Mouse (Mus musculus) left cerebral cortex, postnatal 25 days (tissue): ENCODE measurements around the gene Zfp800. TPM values are rescaled to one million over a fixed set of nuclear protein-coding genes. Genes with fewer than 3 reads are reported as not detected.
A peak's percentile ranks its signal among the peaks of the same experiment; 100 is the strongest.

Experiments
- DNase-seq, 2 experiments: peaks; one replicate each; pipeline ENCODE4 v3.0.0; 2022; ENCODE audit warnings: low spot score in 2 of 2, mixed read lengths in 1 of 2
- intact Hi-C: fragments of 180-260 bp; cut with DNase I; formaldehyde crosslinking; loops from one replicate; pipeline ENCODE4 v1.15.1; 2025
- total RNA-seq, 2 experiments: library from RNA; stranded (reverse); gene quantifications; 2 replicates each; pipeline ENCODE4 v1.2.3; 2021

The Zfp800 gene
- 10 to 100 TPM; 21.0 to 22.6 TPM for total RNA-seq

DNA sequence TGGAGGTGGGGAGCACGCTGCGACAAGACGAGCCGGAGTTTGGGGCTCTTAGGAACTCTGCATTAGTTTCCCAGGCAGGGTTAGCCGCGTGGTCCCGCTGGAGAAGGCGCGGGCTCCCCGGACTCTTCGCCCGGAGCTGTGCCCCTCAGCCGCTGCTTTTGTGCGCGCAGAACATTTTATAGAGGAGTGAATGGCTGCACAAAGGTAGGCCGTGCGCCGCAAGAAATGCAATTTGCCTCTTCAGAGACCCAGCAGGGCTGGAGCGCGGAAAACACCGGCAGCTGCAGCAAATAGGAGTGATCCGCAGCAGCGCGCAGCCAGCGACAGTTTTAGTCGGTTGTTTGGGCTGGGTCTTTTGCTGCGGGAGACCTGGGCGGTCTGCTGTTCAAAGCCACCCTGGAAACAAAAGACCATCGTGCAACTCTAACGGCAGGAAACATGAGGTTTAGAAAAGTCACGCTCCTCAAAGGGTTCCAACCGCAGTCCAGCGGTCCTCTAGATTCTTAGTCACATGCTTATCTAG, at the start of gene Zfp800:
Gene Zfp800, minus strand, starts transcription at position 325 of the 523 bp plus-strand sequence.
- DNase-seq: no peak

DNA sequence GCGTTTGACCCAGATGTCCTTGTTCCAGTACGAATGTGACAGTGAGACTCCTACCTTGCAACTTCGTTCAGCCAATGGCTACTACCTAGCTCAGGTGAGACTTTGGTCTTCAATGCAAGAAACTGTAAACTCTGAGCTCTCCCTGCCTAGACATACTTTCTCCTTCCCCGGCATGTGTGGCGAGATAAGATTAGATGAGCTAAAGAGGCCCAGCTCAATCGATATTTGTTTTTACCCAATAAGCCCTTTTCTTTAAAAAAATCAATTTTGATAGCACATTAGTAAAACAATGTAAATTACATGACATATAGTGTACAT, 33.7 kb upstream of the Zfp800 start:
- DNase-seq: no peak
- intact Hi-C loops: no loop called here

More for the DNA sequence above, at the start of gene Zfp800:
- intact Hi-C loops: no loop called here

DNA sequence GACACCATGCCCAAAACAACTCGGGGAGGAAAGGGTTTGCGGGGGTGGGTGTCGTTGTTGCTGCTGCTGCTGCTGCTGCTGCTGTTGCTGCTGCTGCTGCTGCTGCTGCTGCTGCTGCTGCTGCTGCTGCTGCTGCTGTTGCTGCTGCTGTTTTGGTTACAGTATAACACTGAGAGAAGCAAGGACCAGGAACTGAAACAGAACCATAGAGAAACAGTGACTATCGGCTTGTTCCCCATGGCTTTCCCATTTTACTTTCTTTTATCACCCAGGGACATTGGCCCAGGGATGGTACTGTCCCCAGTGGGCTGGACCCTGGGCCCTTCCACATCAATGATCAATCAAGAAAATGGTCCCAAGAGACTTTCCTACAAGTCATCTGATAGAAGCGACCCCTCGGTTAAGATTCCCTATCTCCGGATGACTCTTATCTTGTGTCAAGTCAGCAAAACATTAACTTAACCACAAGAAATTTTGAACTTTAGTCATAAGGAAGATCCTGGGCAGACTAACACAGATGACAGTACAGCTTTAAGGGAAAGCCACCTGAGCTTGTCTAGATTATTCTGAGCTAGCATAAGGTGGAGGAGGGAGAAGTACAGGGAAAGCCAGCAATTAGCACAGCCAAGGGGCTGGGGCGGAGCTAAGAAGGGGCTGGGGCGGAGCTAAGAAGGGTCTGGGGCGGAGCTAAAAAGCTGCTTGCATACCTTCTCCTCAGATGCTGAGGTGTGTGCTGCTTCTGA, 33.2 kb upstream of the Zfp800 start:
- DNase-seq: no peak
- intact Hi-C loops: no loop called here

DNA sequence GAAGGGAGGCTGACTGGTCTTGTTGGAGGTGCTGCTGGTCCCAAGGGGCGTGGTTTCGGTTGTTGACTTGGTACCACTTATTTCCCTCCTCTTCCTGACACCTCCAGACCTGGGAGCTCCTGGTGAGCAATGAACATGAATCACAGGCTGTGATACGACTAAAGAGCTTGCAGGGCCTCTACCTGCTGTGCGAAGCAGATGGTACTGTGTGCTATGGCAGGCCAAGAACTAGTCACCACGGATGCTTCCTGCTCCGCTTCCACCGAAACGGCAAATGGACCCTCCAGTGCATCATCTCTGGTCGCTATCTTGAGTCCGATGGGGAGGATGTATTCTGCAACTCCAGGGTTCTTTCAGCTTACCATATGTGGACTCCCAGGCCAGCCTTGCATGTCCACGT, 32.1 kb upstream of the Zfp800 start:
- no peak for DNase-seq
- intact Hi-C loops: loop anchor here (10.0 kb wide), 1 partner anchor 595 kb away; no protein-coding TSS in a partner anchor

- intact Hi-C loops: loop anchor here (10.0 kb wide), 1 partner anchor 597 kb away; no protein-coding TSS in a partner anchor
- no peak for DNase-seq
Observed at GRCm38 (mm10) chr6:28428290-28428689, 30.5 kb upstream of the Zfp800 start, which contains the start of gene Gcc1. TSS of gene Gcc1 (minus strand) at chr6:28428390.

- no peak for DNase-seq
- intact Hi-C loops: loop anchor here (10.0 kb wide), 1 partner anchor 598 kb away; no protein-coding TSS in a partner anchor
Observed at GRCm38 (mm10) chr6:28427096-28427839, 29.5 kb upstream of the Zfp800 start, which contains the start of gene Fscn3. TSS of gene Fscn3 (plus strand) at chr6:28427789.

DNA sequence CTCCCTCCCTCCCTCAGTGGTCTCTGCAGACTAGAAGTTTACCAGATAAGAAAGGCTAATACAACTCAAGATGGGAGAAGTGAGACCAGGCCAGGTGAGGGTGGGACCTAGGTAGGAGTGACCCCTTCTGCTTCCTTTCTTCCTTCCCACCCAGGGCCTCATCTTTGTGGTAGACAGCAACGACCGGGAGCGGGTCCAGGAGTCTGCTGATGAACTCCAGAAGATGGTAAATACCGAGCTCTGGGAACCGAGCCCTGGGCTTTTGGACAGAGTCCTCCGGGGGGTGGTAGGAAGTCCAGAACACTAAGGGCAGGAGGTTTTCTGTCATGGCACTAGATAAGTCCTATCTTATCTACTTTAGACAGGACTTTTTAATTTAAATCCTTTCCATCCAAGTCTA, 27.2 kb upstream of the Zfp800 start:
- no peak for DNase-seq
- intact Hi-C loops: loop anchor here (10.0 kb wide), 1 partner anchor 600 kb away; no protein-coding TSS in a partner anchor

DNA sequence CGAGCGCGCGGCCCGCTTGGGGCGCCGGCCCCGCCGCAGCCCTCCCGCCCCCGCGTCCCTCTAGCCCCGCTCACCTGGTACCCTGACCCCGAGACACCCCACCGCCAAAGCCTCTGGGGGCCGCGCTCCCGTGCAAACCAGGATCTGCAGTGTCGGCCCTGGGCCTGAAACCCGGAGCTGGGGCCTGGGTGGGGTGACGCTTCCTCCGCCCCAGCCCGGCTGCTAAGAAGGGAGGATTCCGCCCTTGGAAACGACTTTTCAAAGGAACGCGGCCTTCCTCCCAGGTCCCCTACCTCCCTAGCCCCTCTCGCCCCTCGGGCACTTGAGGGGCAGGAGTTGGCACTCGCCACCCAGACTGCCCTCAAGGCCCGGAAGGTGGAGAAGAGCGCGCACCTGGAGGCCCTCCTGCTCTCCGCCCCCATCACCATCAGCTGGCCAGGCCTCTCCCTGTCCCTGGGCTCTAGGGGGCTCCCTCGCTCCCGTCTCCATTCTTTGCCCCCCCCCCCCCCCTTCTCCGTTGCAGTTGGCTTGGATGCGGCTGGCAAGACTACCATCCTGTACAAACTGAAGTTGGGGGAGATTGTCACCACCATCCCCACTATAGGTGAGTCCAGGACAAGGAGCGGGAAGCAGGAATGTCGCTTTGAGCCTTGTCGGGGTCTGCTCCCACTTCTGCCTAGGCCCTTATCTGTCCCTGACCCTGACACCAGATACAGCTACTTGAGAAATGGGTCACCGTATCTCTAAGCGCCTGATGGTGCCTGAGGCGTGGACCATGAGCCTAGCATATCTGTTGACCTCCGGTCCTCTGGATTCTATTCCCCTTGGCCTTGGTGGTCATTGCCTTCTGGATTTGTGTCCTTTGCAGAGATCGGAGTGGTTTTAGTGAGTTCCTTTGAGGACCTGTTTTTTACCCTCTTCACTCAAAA, 26.2 kb upstream of the Zfp800 start:
- intact Hi-C loops: loop anchor here (1.0 to 10.0 kb wide), 3 partner anchors 56 to 601 kb away; partner anchors contain the start of gene Lrrc4
- DNase-seq: peak; percentile 56 to 57

- peak; percentile 91 to 93 for DNase-seq
- intact Hi-C loops: loop anchor here (5.0 to 10.0 kb wide), 2 partner anchors 409 to 601 kb away; partner anchors contain the start of gene Lrrc4
Observed at GRCm38 (mm10) chr6:28423313-28423712, 25.5 kb upstream of the Zfp800 start, which contains the start of gene Arf5. TSS of gene Arf5 (plus strand) at chr6:28423560.

GRCm38 (mm10) chr6:28422651-28423290, 25.0 kb upstream of the Zfp800 start:
- DNase-seq: no peak

DNA sequence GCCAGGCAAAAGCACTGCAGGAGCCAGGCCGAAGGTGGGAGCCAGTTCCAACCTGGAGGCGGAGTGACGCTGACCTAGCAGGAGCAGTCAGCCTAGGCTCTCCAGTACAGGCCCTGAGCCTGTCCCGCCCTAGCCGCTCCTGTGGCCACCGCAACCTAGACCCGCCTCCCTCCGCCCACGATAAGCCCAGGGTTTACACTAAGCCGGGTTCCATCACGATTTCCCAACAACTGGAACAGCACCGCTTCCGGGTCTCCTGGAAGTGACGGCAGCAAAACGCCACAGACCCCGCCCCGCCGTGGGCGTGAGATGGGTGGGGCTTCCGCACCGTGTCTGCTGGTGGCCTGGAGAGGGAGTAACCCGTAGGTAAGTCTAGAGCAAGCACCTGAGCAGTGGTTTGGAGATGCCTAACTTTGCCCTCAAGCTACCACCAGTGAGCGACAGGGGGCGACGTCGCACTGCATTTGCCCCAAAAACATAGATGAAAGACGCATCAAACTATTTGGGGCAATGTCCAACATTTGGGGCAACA, 23.7 kb upstream of the Zfp800 start:
- intact Hi-C loops: loop anchor here (5.0 to 10.0 kb wide), 2 partner anchors 411 to 603 kb away; partner anchors contain the start of gene Lrrc4

More at GRCm38 (mm10) chr6:28422651-28423290, 25.0 kb upstream of the Zfp800 start:
- intact Hi-C loops: loop anchor here (5.0 to 10.0 kb wide), 2 partner anchors 410 to 602 kb away; partner anchors contain the start of gene Lrrc4

GRCm38 (mm10) chr6:28420865-28421264, 23.1 kb upstream of the Zfp800 start:
- DNase-seq: no peak
- intact Hi-C loops: loop anchor here (5.0 to 10.0 kb wide), 2 partner anchors 411 to 604 kb away; partner anchors contain the start of gene Lrrc4

More for the DNA sequence above, 23.7 kb upstream of the Zfp800 start:
- peak; percentile 91 to 96 for DNase-seq

- intact Hi-C loops: loop anchor here (5.0 to 10.0 kb wide), 2 partner anchors 412 to 604 kb away; partner anchors contain the start of gene Lrrc4
- no peak for DNase-seq
Observed at GRCm38 (mm10) chr6:28420361-28420760, 22.6 kb upstream of the Zfp800 start.

DNA sequence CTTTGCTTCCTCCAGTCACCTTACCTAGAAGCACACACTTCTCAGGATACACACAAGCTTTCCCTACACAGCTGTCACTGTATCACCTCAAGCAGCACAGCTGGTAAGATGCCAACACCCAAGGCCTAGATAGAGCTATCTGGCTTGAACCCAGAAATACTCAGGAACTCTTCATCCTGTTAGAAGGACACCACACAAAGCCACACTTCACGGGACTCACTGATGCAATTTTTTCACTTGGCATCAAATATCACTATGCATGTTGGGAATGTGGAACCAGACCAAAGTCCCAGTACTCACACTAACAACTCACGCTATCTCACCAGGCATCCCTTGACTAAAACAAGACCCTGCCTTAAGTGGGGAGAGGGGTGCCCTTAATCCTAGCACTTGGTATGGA, 21.9 kb upstream of the Zfp800 start:
- intact Hi-C loops: loop anchor here (2.0 to 10.0 kb wide), 3 partner anchors 159 to 605 kb away; partner anchors contain the start of gene Lrrc4
- no peak for DNase-seq

DNA sequence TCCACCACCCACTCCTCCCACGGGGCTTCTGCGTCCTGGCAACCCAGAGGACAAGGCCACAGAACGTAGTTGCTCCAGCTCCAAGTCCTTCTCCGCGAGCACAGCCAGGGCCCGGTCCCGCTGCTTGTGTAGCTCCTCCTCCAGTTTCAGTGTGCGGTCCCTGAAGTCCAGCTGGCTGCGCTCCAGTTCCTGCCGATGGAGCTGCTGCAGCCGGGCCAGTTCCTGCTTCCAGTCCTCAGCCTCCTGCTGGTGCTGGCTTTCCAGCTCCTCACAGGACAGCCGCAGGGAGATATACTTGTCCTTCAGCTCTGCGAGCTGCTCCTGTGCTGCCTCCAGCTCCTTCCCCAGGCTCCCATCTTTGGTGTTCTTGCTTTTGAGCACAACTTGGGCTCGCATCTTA, 20.6 kb upstream of the Zfp800 start:
- intact Hi-C loops: loop anchor here (2.0 kb wide), 1 partner anchor 158 kb away; no protein-coding TSS in a partner anchor
- DNase-seq: peak; percentile 55 to 57

- no peak for DNase-seq
- intact Hi-C loops: no loop called here
Observed at GRCm38 (mm10) chr6:28416981-28417380, 19.2 kb upstream of the Zfp800 start.

DNA sequence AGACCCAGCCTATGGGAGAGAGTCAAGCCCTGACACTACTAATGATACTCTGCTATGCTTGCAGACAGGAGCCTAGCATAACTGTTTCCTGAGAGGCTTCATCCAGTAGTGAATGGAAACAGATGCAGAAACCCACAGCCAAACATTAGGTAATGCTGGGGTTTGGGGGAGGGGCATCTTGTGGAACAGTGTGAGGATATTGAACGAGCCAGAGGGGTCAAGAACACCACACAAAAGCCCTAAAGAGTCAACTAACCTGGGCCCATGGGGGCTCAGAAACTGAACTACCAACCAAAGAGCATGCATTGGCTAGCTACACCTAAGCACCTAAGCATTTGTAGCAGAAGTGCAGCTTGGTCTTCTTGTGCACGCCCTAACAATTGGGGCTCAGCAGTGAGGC, 13.4 kb upstream of the Zfp800 start:
- intact Hi-C loops: no loop called here
- no peak for DNase-seq

DNA sequence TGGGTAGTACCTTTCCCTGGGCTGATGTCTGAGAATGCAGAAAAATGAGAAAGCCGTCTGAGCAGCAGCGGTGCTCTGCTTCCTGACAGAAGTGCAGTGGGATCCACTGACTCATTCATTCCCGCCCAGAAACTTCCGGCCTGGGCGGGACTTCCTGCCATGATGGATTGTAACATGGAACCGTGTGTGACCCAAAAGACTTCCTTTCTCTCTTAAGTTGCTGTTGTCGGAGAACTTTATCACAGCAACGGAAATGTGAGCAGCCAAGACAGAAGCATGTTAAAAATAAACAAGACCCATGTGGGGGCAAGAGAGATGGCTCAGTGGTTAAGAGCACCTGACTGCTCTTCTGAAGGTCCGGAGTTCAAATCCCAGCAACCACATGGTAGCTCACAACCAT, 12.2 kb upstream of the Zfp800 start:
- no peak for DNase-seq
- intact Hi-C loops: no loop called here
